Mouse (Mus musculus) C3H10T1/2 (cell line): ENCODE data around the gene Herc3. TPM values are rescaled to one million over a fixed set of nuclear protein-coding genes. Genes with fewer than 3 reads are reported as not detected.

Experiments used
- polyA plus RNA-seq, 2 experiments: library from polyadenylated mRNA; unstranded; fragments of >200 nt; fragmentation: generic; extraction: Trizol; gene quantifications; one replicate each; pipeline ENCODE4 v1.2.1; 2012; ENCODE audit warnings: missing spikeins in 2 of 2

Herc3 gene
- under 1 TPM; 0.04 to 0.41 TPM for polyA plus RNA-seq

DNA sequence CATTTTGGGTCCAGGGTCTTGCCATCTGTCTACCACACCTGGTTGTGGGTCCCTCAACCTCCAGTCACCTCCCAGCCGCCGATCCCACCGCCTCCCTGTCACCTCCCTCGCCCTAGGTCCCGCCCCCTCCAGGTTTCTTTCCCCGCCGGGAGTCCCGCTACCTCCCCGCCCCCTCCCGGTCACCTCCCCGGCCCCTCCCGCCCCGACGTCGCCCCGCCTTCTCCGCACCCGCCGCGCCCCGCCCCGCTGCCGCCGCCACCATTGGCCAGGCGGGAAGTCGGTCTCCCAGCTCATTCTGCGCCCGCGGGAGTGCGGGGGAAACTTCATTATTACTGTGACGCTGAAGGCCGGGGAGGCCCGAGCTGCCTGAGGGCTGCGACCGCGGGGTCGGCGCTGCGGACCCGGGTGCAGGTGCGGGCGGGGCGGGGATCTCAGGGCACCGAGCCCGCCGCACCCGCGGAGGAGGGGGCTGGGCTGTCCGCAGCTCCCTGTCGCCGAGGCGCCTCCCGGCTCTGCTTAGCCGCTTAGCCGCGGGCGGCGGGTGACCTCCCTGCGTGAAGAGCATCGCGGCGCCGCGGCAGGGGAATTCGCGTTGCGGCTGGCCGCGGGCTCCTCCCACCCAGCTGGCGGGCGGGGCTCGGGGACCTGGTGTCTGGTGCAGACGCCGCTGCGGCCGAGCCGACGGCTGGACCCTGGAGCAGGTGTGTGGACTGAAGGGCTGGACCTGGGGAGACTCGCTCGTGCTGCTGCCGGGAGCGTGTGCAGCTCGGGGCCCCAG is at the start of gene Herc3:
Herc3 (plus strand) TSS at position 234 of the 778 bp plus-strand sequence.

DNA sequence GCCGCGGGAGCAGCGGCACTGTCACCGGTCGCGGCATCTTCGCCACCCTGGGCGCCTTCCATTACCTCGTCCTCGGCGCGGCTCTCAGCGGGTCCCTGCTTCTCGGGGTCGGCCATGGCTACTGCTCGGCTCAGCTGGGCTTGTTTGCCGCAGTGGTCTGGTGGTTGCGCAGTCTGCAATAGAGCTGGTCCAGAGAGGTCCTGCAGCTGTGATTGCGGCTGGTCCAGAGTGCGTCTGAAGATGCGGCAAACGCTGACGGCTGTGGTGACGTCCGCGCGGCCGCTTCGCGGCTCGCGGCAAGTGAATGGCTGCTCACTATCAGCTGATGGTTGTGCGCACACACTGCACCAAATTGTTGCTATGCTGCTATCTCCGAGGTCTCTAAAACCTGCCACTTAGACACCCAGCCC is 75.6 kb downstream of the Herc3 start, which contains the start of gene Nap1l5:
Nap1l5 (minus strand) TSS at position 225 of the 410 bp plus-strand sequence.

Other genes with a start within 250 kb of the Herc3 start
- 10 to 100 TPM in 1 of 2 experiments, under 1 TPM in 1; 0.71 to 10.7 TPM for gene Abcg2, start 246.9 kb upstream of the Herc3 start, polyA plus RNA-seq
- gene Nap1l5, start 75.6 kb downstream of the Herc3 start, polyA plus RNA-seq, result not detected
- under 1 TPM in 1 of 2 experiments, not detected in 1; 0.12 TPM for gene Fam13a, start 193.1 kb downstream of the Herc3 start, polyA plus RNA-seq